Mouse (Mus musculus) liver, adult 2 months (tissue): ENCODE data around the gene Nampt.

Source experiments
- CTCF ChIP-seq: fragments of 200-500 bp; IDR thresholded peaks from 2 replicates; pipeline ENCODE4 v1.5.1; 2011; ENCODE audit warnings: low read depth, low read length, control low read depth
- POLR2A ChIP-seq: fragments of 200-500 bp; IDR thresholded peaks from 2 replicates; pipeline ENCODE4 v1.6.1; 2011; ENCODE audit warnings: low read length, control low read depth; ENCODE audit not compliant: insufficient read depth; ENCODE audit errors: extremely low read depth

DNA sequence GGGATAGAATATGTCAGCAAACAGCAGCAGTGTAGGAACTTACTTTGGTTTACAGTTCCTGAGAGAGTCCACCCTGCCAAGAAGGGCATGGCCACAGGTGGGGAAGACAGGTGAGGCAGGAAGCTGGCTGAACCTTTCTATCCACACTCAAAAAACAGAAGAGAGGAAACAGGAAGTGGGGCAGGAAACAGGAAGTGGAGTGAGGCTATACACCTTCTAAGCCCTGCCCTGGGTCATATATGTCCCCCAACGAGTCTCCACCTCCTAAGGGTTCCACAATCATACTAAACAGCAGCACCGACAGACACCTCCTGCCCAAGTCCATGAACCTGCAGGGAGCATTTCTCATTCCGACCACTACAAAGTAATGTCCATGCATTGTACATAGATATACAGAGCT, 81.7 kb downstream of the Nampt start:
- TF ChIP-seq POLR2A (no peak), CTCF (no peak)
